Mouse (Mus musculus) cerebellum, postnatal 14 days (tissue): ENCODE results near the gene Crtc3.

ENCODE experiments used
- DNase-seq, 2 experiments: peaks; one replicate each; pipeline ENCODE4 v3.0.0; 2021; ENCODE audit warnings: mixed read lengths in 2 of 2

Gene Crtc3

DNA sequence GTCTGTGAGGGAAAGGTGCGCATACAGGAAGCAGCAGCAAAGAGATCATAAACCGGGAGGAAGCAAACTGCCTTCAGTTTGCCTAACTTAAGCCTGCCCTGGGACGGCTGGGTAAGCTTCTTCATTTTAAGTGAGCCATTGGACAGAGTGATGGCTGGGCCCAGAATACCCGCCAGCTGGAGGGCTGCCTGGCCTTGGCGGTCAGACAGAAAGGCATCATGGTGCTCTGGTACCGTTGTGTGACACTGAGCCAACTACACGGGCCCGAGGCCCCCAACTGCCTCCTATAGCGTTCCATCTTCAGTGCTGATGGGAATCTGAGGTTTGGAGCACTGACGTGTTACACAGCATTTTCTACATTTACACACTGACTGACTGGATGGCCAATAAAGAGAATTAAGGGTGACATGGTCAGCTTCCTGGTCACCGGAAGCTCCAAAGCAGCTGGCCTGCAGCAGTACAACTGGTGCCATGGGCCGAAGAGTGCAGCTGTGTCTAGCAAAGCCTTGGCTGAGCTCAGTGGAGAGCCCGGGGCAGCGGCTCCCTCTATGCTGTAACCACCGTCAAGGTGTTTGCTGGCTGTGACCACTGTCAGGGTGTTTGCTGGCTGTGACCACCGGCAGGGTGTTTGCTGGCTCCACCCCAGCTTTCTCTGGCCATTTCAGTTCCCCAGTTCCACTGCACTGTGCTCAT lies 99.5 kb downstream of the Crtc3 start:
- peak; percentile 85 to 86 for DNase-seq

DNA sequence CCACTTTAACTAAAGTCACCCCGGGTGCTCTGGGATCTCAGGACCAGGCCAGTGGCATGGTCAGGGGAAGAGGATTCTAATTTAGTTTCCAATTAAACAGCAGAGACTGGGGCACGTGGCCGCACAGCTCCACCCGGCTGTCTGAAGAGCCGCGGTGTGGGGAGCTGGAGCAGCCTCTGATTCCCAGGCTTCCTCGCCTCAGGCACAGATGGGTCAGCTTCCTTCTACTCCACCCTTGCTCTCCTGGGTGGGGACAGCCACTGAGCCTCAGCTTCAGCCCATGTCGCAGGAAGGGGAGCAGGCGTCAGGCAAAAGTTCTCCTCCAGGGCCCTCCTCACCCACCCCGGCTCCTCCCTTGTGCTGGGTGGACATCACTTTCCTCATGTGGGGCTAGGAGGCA lies 101.0 kb downstream of the Crtc3 start:
- peak; percentile 46 to 64 for DNase-seq

DNA sequence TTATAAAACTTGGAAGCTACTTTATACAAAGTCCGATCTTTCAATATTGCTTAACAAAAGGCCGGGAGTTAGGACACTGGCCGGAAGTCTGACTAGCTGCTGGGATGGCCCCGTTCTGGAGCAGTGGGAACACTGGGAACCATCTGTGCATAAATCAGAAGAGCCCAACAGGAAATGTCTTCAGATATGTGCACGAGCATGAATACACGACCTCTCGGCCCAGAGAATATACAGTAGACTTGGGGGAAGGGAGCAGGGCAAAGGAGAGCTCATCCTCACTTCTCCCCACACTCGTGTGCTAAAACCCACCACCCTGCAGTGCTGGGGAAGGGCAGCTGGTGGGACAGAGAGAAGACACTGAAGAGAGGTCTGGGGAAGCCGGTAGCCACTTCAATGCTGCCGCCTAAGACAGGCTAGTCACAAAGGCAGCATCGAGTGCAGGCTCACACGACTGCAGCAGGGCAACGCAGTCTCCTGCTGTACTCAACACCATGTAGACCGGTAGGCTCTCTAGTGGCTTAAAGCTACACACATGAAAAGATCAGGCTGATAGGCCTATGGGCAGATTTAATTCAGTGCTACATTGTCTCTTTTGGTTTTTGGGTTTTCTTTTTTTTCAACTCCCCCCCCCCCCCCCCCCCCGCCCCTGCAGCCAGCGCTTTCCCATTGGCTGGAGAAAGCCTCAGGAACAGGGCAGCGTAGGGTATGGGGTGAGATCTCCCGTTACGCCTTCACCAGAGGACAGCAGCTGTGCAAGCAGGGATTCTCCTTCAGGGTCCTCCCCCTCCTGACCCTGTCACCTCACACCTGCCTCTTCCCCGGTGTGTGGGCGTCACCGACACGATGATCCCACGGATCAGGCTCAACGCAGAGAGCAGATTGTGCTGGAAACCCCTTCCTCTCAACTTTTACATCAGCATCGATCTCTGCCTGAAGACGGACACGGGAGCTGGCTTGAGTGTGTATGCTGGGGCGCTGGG lies 101.7 kb downstream of the Crtc3 start:
- peak; percentile 46 to 54 for DNase-seq

DNA sequence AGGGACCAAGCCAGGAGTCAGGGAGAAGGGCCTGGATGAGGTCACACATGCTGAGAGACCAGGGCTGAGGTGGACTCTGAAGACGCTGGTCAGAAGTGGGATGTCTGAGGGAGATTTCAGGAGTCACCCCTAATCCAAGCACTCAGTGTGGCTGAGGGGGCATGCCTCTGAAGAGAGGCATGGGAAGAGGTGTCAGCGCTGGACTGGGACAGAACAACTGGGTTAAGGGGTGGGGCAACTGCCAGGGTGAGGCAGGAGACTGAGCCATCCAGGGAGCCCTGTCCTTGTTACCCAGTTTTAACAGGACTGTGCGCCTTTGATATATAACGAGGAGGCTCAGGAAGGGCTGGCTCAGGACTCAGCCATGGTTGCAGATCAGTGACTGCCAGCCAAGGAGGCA lies 102.5 kb downstream of the Crtc3 start:
- peak in 1 of 2 experiments; percentile 34 for DNase-seq

DNA sequence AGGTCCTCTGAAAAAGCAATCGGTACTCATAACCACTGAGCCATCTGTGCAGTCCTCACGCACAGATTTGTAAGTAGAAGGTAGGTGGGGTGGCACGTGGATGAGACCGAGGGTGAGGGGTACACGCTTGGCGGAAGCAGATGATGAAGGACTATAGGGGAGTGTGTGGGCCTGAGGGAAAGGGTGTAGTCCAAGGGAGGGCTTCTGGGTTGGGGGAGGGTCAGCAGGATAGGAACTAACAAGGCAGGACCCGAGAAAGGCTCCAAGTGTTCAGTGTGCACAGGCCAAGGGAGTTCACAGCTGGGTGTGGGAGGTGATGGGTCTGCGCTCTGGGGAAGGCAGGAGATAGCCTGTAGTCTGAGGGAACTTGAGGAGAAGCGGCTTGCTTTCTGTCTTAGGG lies 103.3 kb downstream of the Crtc3 start:
- DNase-seq: no peak

DNA sequence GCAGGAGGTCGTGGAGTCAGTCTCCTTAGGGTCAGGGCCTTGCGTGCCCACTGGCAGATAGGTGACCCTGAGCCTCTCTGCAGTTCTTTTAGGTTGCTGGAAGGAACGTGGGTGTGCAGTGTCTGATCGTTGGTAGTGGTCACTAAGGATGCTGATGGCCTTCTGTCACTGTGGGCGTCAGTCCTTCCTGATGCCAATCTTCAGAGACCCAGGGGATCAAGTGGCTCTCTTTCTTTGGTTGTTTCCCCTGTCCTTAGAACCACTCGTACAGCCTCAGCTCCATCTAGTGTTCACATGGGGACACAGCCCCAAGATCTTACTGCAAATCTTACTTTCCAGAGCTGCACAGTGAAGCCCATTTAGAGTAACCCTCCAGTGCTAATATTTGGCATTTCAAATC lies 104.7 kb downstream of the Crtc3 start:
- peak; percentile 76 to 77 for DNase-seq

DNA sequence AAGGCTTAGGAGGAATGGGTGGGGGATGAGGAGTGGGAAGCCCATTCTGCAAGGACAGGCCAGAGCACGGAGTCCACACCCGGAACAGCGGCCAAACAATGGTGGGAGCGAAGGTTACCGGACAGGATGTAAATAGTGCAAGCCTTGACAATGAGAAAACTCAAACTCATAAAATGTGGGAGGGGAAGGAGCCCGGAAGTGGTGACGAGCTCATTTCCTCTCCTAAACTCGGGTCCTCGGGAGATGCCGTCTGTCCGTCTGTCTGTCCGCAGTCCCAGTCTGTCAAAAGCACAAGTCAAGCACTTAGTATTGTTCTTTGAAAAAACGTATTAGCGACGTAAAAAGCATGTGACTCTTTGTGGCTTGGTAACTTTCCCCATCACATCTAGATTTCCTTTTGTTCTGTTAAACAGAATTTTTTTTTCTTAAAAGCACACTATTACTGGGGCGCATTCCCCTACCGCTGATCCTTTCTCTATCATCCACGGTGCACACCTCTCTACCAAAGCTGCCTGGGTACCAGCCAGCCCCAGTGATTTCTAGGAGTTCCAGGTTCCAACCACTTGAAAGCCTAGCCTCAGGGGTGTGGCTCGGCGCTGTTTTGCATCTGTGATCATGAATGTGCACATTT lies 105.7 kb downstream of the Crtc3 start:
- DNase-seq: no peak

DNA sequence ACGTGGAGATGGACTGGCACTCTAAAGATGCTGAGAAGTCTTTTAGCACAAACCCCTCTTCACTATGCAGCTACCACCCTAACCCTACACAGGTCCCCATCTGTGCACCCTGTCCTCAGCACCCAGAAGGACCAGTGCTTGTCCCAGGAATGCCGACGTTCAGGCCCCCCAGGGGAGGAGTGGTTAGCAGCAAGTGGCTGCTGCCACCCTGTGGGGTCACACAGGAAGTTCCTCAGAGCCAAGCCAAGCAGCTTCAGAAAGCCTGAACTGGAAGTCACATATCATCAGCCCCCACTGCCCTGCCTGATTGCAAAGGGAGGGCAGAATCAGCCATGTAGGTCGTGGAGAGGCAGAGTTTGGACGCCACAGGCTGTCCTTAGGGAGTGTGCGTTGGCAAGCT lies 108.3 kb downstream of the Crtc3 start:
- DNase-seq: peak; percentile 62 to 67

DNA sequence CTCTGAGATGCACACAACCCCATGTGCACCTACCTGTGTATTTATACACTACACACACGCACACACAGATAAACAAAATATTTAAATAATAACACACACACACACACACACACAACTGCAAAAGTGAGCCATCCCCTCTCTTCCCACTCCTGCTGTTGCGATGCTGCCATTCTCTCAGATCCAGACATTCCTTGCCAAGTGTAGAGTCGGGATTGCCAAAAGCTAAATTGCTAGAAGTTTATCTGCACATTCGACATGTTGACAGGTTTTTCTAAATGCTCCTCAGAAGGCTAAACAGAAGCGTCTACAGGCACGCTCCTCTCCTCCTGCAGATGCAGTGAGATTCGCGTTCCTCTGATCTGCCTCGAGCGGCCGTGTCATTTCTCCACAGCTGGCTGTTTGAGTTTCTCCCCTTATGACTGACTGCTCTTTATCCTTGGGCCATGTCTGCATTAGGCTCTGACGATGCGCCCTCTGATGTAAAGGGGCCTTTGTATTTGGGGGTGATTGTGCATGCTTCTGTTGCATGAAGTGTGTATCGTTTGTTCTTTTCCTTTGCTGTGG lies 111.2 kb downstream of the Crtc3 start:
- no peak for DNase-seq

DNA sequence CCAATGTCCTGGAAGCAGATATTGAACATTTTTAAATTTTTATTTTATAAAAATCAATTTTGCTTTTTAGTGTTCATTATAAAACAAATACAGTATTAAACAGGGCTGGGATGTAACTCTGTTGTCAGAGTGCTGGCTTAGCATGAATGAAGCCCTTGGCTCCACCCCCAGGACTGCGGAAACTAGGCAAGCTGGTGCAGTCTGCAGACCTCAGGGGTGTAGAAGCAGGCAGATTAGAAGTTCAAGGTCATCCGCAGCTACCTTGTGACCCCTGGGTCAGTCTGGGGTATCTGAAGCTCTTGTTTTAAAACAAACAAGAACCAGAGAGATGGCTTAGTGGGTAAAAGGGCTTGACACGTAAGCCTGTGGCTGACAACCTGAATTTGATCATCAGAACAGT lies 112.1 kb downstream of the Crtc3 start:
- DNase-seq: no peak

DNA sequence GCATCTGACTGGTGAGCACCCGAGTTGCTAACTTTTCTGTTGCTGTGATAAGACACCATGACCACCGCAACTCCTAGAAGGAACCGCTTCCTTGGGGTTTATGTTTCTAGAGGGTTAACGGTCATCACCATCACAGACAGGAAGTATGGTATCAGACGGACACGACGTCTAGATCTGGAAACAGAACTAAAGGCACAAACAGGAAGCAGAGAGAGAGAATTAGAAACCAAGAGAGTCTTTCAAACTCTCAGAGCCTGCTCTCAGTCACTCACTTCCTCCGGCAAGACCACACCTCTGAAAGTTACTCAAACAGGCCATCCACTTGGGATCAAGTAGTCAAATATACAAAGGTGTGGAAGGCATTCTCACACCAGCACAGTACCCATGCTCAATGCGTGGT lies 112.9 kb downstream of the Crtc3 start:
- no peak for DNase-seq

DNA sequence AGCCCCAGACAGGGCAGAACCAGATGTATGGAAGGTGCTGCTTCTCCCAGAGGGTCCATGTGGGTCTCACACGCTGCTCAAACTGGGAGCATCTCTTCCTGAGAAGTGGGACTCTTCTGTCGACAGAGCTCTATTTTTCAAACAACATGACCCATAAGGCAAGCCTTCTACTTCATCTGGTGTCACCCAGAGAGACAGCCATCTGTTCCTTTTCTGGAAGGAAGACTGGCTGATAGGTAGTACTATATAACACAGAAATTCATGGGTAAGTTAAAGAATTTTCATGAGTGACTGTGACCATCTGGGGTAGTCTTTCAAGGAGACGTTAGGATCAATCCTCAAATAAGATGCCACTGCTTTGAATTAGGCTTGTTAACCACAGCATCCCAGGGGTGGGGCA lies 115.6 kb downstream of the Crtc3 start:
- DNase-seq: peak in 1 of 2 experiments; percentile 44

DNA sequence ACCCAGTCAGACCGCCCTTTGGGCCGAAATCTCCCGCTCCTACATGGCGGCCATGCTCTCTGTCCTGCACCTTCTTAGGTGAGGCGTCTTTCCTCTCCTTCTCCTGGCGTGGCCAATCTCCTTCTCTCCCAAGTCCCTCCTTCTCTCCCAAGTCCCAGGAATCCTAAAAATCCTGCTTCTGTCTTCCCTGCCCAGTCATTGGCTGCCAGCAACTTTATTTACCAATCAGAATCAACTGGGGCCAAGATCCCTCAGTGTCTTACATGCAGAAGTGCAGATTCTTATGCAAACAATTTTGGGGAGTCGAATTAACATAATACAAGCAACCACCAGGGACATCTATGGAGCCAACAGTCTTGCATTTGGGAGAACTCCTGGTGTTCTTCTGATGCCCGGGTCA lies 120.7 kb downstream of the Crtc3 start:
- DNase-seq: no peak

DNA sequence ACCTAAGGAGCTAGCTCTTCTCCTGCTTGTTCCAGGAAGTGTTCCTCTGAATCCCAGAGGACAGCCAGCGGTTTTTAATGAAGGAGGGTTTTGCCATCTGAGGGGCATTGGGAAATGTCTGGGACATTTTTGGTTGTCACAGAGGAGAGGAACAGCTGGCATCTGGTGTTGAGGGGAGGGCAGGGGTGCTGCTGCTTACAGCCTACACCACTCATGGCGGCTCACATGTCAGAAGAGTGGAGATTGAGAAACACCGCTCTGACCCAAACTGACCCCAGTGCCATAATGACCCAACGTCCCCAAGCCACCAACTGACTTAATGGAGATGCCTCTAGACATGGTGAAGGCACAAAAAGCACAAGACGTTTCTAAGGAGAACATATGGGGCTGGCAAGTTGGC lies 126.7 kb downstream of the Crtc3 start:
- no peak for DNase-seq

DNA sequence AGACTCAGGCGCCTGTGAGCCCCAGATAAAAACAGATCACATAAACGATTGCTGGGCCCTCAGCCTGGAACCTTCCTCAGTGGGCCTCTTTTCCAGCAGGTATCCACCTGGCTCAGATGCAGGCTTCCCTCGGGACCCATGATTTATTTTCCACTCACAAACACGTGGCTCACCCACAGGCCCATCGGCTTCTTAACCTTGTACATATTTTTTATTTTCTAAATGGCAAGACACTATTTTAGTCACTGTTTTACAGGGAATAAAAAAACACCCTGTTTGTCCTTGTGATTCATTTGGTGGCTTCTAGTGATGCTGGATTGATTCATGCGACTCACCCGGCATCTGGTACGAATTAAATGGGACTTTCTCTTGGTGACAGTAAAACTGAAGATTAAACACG lies 127.4 kb downstream of the Crtc3 start:
- DNase-seq: no peak

DNA sequence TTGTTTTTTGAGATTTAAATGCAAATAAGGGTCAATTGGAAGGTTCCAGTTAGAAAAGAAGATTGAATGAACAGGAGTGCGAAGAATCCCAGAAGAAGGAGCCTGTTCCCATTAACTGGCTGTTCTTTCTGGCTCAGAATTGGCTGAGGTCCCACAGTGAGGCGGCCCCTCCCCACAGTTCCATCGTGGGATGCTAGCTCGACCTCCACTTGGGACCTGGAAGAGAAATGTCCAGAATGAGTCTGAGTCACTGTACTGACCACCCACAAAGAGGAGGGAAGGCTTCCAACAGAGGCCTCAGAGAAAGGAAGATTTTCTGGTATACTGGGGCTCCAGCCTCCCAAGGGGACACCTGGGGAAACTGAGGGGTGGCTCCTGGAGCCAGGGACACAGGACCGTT lies 130.1 kb downstream of the Crtc3 start:
- no peak for DNase-seq

DNA sequence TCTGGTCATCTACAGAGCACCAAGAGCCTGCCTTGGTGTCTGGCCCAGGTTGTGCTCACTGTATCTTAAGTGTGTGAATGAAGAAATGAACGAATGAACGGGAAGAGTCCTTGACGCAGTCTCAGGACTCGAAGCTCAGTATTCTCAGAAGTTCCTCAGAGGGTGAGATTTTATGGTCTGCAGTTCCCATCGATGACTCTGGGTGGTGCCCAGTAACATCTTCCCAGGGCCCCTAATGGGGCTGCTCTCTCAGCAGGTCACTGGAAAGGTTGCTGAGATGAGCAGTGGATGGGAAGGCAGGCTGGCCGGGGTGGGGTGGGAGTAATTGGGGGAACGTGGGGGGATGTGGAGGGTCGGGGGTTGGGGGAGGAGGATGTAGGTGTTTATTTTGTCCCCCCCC lies 130.6 kb downstream of the Crtc3 start:
- DNase-seq: no peak

DNA sequence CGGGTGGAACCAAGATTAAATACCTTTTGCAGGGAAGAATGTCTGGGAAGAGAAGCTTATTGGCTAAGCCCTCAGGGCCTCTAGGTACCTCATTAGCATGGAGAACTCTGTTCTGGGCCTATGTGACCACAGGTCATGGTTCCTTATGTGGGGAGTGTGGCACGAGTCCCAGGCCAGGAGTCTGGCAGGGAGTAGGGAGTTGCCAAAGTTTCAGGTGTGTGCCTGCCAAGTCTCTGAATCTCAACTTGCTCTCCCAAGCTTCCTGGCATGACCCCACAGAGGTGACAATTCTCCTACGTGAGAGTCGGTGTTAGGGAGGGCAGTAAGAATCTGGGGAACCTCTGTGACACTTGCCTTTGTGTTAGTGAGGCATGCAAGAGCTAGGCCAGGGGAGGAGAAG lies 131.5 kb downstream of the Crtc3 start:
- DNase-seq: no peak

DNA sequence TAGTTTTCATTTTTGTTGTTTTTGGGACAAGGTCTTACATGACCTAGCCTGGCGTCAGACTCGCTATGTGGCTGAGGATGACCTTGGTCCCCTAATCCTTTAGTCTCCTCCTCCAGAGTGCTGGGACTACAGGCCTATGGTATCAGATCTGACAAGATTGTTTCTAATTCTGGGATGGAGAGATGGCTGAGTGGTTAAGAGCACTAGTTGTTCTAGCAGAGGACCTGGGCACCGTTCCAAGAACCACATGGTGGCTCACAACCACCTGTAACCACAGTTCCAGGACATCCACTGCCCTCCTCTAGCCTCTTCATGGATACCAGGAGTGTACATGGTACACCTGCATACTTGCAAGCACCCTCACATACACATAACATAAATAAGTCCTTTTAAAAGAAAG lies 132.5 kb downstream of the Crtc3 start:
- peak; percentile 34 to 64 for DNase-seq

DNA sequence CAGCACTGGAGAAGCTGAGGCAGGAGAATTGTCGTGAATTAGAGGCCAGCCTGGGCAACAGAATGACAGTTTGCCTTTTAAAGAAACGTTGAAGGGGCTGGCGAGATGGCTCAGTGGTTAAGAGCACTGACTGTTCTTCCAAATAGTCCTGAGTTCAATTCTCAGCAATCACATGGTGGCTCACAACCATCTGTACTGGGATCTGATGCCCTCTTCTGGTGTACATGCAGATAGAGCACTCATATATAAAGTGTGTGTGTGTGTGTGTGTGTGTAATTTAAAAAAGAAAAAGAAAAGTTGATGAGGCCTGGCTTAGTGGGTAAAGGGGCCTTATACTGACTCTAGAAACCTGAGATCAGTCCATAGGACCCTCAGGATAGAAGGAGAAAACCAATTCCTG lies 133.5 kb downstream of the Crtc3 start:
- DNase-seq: no peak

DNA sequence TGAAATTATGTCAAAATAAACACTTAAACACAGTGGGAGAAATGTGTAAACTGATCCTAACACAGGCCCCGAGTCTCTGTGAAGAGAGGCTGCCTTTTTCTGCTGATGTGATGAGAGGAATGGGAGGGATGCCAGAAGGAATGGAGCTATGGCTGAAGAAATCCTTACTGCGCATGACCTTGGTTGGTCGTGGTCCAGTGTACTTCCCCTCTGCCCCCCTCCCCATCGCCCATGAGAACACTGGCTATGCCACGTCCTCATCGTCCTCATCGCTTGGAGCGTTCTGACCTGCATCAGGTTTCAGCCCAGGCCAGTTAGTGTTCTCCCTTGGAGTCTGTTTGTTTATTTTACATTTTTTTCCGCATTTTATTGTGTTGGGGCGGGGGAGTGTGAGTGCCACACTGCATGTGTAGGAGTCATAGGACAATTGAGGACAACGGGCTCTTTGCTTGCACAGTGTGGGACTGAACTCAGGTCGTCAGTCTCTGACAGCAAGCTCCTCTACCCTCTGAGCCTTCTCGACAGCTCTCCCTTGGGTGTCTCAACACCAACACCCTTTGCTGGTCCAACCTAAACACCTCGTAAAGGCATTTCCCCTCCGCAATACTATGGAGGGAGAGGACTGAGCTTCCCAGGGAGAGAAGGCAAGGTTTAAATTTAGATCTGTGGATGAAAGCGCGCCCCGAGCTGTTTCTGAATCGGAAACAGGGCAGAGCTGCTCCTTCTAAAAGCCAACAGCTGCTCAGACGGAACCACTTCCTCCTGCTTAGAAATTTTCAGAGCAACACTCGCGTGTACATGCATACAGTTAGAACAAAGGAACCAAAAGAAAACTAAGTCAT lies 134.3 kb downstream of the Crtc3 start:
- DNase-seq: no peak

DNA sequence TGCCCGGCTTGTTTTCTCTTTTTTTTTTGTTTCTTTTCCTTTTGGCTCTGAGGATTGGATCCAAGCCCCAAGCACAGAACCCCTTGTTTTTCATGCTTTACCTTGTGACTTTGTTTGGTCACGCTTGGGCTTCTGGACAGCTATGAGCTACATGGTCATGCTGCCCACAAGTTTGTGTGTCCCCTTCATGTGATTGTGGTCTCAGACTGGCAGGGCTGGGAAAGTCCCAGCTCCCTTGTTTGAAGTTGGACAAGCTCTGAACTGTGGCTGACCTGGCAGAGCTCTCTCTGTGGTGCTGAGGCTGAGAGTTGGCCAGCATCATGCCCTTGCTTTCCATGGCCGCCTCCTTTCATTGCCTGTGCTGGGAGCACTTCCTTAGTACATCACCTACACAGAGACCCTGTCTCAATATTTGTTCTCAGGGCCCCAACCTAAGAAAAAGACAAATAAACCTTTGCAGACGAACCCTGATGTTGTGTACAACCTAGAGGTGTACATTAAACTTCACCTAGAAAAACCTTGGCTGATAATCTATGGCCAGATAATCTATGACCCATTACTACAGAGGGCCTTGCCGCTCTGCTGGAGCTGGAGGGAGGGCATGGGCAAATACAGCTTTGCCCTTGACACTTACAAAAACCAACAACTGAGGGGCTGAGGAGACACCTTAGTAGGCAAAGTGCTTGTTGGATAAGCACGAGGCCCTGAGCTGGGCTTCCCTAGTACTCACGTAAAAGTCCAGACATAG lies 140.0 kb downstream of the Crtc3 start:
- no peak for DNase-seq
